17 mouse cellular contexts compared by ENCODE assay signal in the genomic region with DNA sequence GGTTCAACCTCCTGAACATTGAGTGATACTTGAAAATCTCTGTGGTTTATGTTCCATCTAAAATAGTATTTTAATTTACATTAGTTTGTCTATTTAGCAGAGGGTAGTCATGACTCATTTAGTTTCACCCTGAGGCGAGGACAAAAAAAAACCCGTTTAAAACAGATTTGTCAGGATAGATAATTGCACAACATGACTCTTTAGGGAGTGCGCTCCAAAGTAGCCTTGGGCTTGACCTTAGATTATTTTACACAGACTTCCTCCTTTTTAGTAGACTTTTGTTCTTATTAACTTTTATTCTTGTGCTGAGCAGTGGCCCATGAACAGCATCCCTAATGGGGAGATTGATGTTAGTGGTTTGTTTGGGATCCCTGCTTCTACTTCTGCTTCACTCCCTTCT.
"Had no signal": no experiment of that assay in that cellular context is flagged by ENCODE, and none has a peak within 500 bp of the region (broad histone marks: within the 10 kb centered on the region; RNA-seq: fewer than 3 reads in every experiment).

No protein-coding gene starts in this region.

- H3K4me2 ChIP-seq: liver, embryonic 13.5 days; midbrain, embryonic 13.5 days; neural tube, embryonic 13.5 days had no signal

- ATAC-seq: midbrain, embryonic 13.5 days; midbrain, embryonic 16.5 days had no signal

- H3K27me3 ChIP-seq: liver, embryonic 13.5 days; megakaryocyte, embryonic 14.5 days; midbrain, embryonic 13.5 days; neural tube, embryonic 13.5 days had no signal

- H3K4me1 ChIP-seq: liver, embryonic 13.5 days; midbrain, embryonic 10.5 days; midbrain, embryonic 13.5 days had no signal

- DNase-seq: kidney, postnatal 36 days; layer of hippocampus, postnatal 36 days; liver, embryonic 13.5 days; lung, adult 2 months; lung, postnatal 36 days; retina, postnatal 1 day; thymus, adult 2 months; thymus, postnatal 14 days; thymus, postnatal 4 days had no signal

- H3K27ac ChIP-seq: left cerebral cortex, adult 2 months; liver, embryonic 13.5 days; midbrain, embryonic 10.5 days; midbrain, embryonic 13.5 days; neural tube, embryonic 13.5 days; stomach, postnatal 0 days had no signal

- H3K9ac ChIP-seq: liver, embryonic 13.5 days; midbrain, embryonic 13.5 days; neural tube, embryonic 13.5 days had no signal

- H3K9me3 ChIP-seq: liver, embryonic 13.5 days; megakaryocyte, embryonic 14.5 days; midbrain, embryonic 10.5 days; midbrain, embryonic 13.5 days; neural tube, embryonic 13.5 days had no signal

- H3K4me3 ChIP-seq: left cerebral cortex, adult 2 months; liver, embryonic 13.5 days; megakaryocyte, embryonic 14.5 days; midbrain, embryonic 10.5 days; midbrain, embryonic 13.5 days; myocyte; neural tube, embryonic 13.5 days had no signal
